Mouse (Mus musculus): ENCODE data around the gene Rnf40.

The Rnf40 gene

GRCm38 (mm10) chr7:127588011-127588871 lies at the start of gene Rnf40, which contains the start of gene Ccdc189:
Gene Rnf40 (plus strand): TSS chr7:127588767.
Gene Ccdc189 (minus strand): TSS chr7:127588595.
- peak; percentile 94 to 95 for DNase-seq (ENCODE audit: low spot score in 2 of 2)

- DNase-seq (ENCODE audit: low spot score in 2 of 2) = no peak
Observed at GRCm38 (mm10) chr7:127541671-127542070, 46.9 kb upstream of the Rnf40 start.

- DNase-seq (ENCODE audit: low spot score in 2 of 2) = no peak
Observed at GRCm38 (mm10) chr7:127549116-127549835, 39.3 kb upstream of the Rnf40 start.

GRCm38 (mm10) chr7:127551558-127551957 lies 37.0 kb upstream of the Rnf40 start:
- no peak for DNase-seq (ENCODE audit: low spot score in 2 of 2)

GRCm38 (mm10) chr7:127560580-127560979 lies 28.0 kb upstream of the Rnf40 start:
- DNase-seq (ENCODE audit: low spot score in 2 of 2) = no peak

GRCm38 (mm10) chr7:127561340-127561858 lies 27.2 kb upstream of the Rnf40 start, which contains the start of gene Tmem265:
Gene Tmem265 (plus strand): TSS chr7:127561390.
- no peak for DNase-seq (ENCODE audit: low spot score in 2 of 2)

- DNase-seq (ENCODE audit: low spot score in 2 of 2) = no peak
Observed at GRCm38 (mm10) chr7:127564381-127565150, 24.0 kb upstream of the Rnf40 start.

- DNase-seq (ENCODE audit: low spot score in 2 of 2) = peak; percentile 93
Observed at GRCm38 (mm10) chr7:127572895-127573471, 15.6 kb upstream of the Rnf40 start, which contains the start of gene Phkg2. Gene Phkg2 (plus strand): TSS chr7:127573340.

- no peak for DNase-seq (ENCODE audit: low spot score in 2 of 2)
Observed at GRCm38 (mm10) chr7:127573503-127574008, 15.0 kb upstream of the Rnf40 start.

GRCm38 (mm10) chr7:127574115-127574514 lies 14.5 kb upstream of the Rnf40 start:
- no peak for DNase-seq (ENCODE audit: low spot score in 2 of 2)

GRCm38 (mm10) chr7:127583260-127583659 lies 5.3 kb upstream of the Rnf40 start:
- no peak for DNase-seq (ENCODE audit: low spot score in 2 of 2)

GRCm38 (mm10) chr7:127585031-127585430 lies 3.5 kb upstream of the Rnf40 start:
- peak; percentile 28 to 48 for DNase-seq (ENCODE audit: low spot score in 2 of 2)

- DNase-seq (ENCODE audit: low spot score in 2 of 2) = no peak
Observed at GRCm38 (mm10) chr7:127586149-127586548, 2.4 kb upstream of the Rnf40 start.

GRCm38 (mm10) chr7:127587196-127587595 lies 1.4 kb upstream of the Rnf40 start:
- no peak for DNase-seq (ENCODE audit: low spot score in 2 of 2)

GRCm38 (mm10) chr7:127588901-127589300 lies 334 bp downstream of the Rnf40 start:
- DNase-seq (ENCODE audit: low spot score in 2 of 2) = no peak

GRCm38 (mm10) chr7:127589637-127590036 lies 1.1 kb downstream of the Rnf40 start:
- no peak for DNase-seq (ENCODE audit: low spot score in 2 of 2)

GRCm38 (mm10) chr7:127591108-127591507 lies 2.5 kb downstream of the Rnf40 start:
- DNase-seq (ENCODE audit: low spot score in 2 of 2) = no peak

- no peak for DNase-seq (ENCODE audit: low spot score in 2 of 2)
Observed at GRCm38 (mm10) chr7:127592575-127592974, 4.0 kb downstream of the Rnf40 start.

GRCm38 (mm10) chr7:127596747-127597146 lies 8.2 kb downstream of the Rnf40 start:
- DNase-seq (ENCODE audit: low spot score in 2 of 2) = no peak

- no peak for DNase-seq (ENCODE audit: low spot score in 2 of 2)
Observed at GRCm38 (mm10) chr7:127600612-127601011, 12.0 kb downstream of the Rnf40 start.

- no peak for DNase-seq (ENCODE audit: low spot score in 2 of 2)
Observed at GRCm38 (mm10) chr7:127601735-127602134, 13.2 kb downstream of the Rnf40 start.

All from natural killer cell, adult 2 months (primary cell).